Mouse (Mus musculus) small intestine, adult 2 months (tissue): ENCODE data around the gene Slc25a11. TPM values are rescaled to one million over a fixed set of nuclear protein-coding genes. Genes with fewer than 3 reads are reported as not detected.

Experiments
- H3K27ac ChIP-seq: fragments of 200-500 bp; 2 replicates; pipeline ENCODE4 v1.5.1; 2012; ENCODE audit warnings: low read depth, low read length, control low read depth, inconsistent platforms; ENCODE audit not compliant: insufficient read depth
- H3K27me3 ChIP-seq: fragments of 200-500 bp; 2 replicates; pipeline ENCODE4 v1.6.1; 2012; ENCODE audit warnings: mild to moderate bottlenecking, moderate library complexity, low read length, inconsistent platforms; ENCODE audit not compliant: control insufficient read depth, insufficient read depth
- H3K36me3 ChIP-seq: fragments of 200-500 bp; 2 replicates; pipeline ENCODE4 v1.6.1; 2012; ENCODE audit warnings: mild to moderate bottlenecking, low read length, control low read depth, inconsistent platforms; ENCODE audit not compliant: control insufficient read depth, insufficient read depth
- H3K4me1 ChIP-seq: fragments of 200-500 bp; 2 replicates; pipeline ENCODE4 v1.6.1; 2012; ENCODE audit warnings: low read length, inconsistent platforms, mixed read lengths; ENCODE audit not compliant: control insufficient read depth, insufficient read depth, insufficient read length
- H3K4me3 ChIP-seq: fragments of 200-500 bp; 2 replicates; pipeline ENCODE4 v1.5.1; 2012; ENCODE audit warnings: low read depth, mild to moderate bottlenecking, control low read depth, inconsistent platforms, low read length, moderate library complexity
- CTCF ChIP-seq: fragments of 200-500 bp; IDR thresholded peaks from 2 replicates; pipeline ENCODE4 v1.5.1; 2012; ENCODE audit warnings: low read depth, mild to moderate bottlenecking, control low read depth, inconsistent platforms, low read length, moderate library complexity, mixed read lengths; ENCODE audit not compliant: insufficient replicate concordance, insufficient read length; ENCODE audit errors: extremely low read depth
- POLR2A ChIP-seq: fragments of 200-500 bp; IDR thresholded peaks from 2 replicates; pipeline ENCODE4 v1.6.1; 2012; ENCODE audit warnings: low read depth, mild to moderate bottlenecking, control low read depth, inconsistent platforms, low read length, moderate library complexity
- WGBS: fragments of 180-500 bp; shearing (Covaris S2); methylation state at CpG from one replicate; pipeline ENCODE4 v1.1.7; 2018; 5-methylcytosine and 5-hydroxymethylcytosine counted together
- polyA plus RNA-seq: library from polyadenylated mRNA; depleted of rRNA; stranded (reverse); fragments of >200 nt; gene quantifications from 2 replicates; pipeline ENCODE4 v1.2.3, GENCODE M21; 2012

Slc25a11 gene
- polyA plus RNA-seq, 1 experiment: 147 TPM

GRCm38 (mm10) chr11:70650322-70651175, 3.3 kb upstream of the Slc25a11 start:
- Histone ChIP-seq H3K4me1 (peaks cover 23% of the 10 kb centered on the region), H3K36me3 (peaks cover 49% of the 10 kb centered on the region), H3K4me3 (peak overlapping the region; percentile 45), H3K27ac (peak overlapping the region; percentile 80), H3K27me3 (no peaks in the 10 kb centered on the region)
- TF ChIP-seq POLR2A (no peak), CTCF (no peak)
- WGBS: 35% methylated on average over 12 of the region's 12 CpGs

- Histone ChIP-seq H3K4me3 (peak overlapping the region; percentile 27), H3K27ac (peak overlapping the region; percentile 80), H3K36me3 (peaks cover 61% of the 10 kb centered on the region), H3K27me3 (no peaks in the 10 kb centered on the region), H3K4me1 (peaks cover 23% of the 10 kb centered on the region)
- 46% methylated on average over 8 of the region's 8 CpGs for WGBS
- TF ChIP-seq POLR2A: no peak
- no peak for TF ChIP-seq CTCF
Measured at GRCm38 (mm10) chr11:70649185-70649734, 2.0 kb upstream of the Slc25a11 start.

- TF ChIP-seq POLR2A (no peak), CTCF (no peak)
- peaks cover 62% of the 10 kb centered on the region for H3K36me3 ChIP-seq
- peak overlapping the region; percentile 95 for H3K27ac ChIP-seq
- H3K4me1 ChIP-seq: peaks cover 23% of the 10 kb centered on the region
- no peak overlapping the region for H3K4me3 ChIP-seq
- no peaks in the 10 kb centered on the region for H3K27me3 ChIP-seq
- WGBS: 18% methylated on average over 4 of the region's 4 CpGs
Measured at GRCm38 (mm10) chr11:70648512-70648911, 1.2 kb upstream of the Slc25a11 start.

- Histone ChIP-seq H3K27me3 (no peaks in the 10 kb centered on the region), H3K27ac (peak overlapping the region; percentile 95), H3K4me1 (peaks cover 23% of the 10 kb centered on the region), H3K4me3 (peak overlapping the region; percentile 95), H3K36me3 (peaks cover 59% of the 10 kb centered on the region)
- TF ChIP-seq CTCF (no peak), POLR2A (no peak)
- WGBS: 1% methylated on average over 28 of the region's 28 CpGs
Measured at GRCm38 (mm10) chr11:70647716-70648420, 589 bp upstream of the Slc25a11 start.

GRCm38 (mm10) chr11:70646259-70646555, 1.1 kb downstream of the Slc25a11 start:
- Histone ChIP-seq H3K4me3 (peak overlapping the region; percentile 77), H3K4me1 (peaks cover 23% of the 10 kb centered on the region), H3K36me3 (peaks cover 43% of the 10 kb centered on the region), H3K27me3 (no peaks in the 10 kb centered on the region), H3K27ac (peak overlapping the region; percentile 73)
- TF ChIP-seq CTCF (no peak), POLR2A (no peak)
- WGBS: 6% methylated on average over 3 of the region's 3 CpGs

GRCm38 (mm10) chr11:70645461-70646258, 1.6 kb downstream of the Slc25a11 start:
- Histone ChIP-seq H3K27ac (no peak overlapping the region; the same call in 1 of the 2 replicates), H3K4me3 (peak overlapping the region; percentile 77), H3K36me3 (peaks cover 38% of the 10 kb centered on the region), H3K4me1 (peaks cover 19% of the 10 kb centered on the region; the same call in 1 of the 2 replicates), H3K27me3 (no peaks in the 10 kb centered on the region)
- no peak for TF ChIP-seq POLR2A
- 76% methylated on average over 12 of the region's 12 CpGs for WGBS
